Mouse (Mus musculus) adrenal gland, postnatal 10 days (tissue): ENCODE measurements around the gene Crb3. TPM values are rescaled to one million over a fixed set of nuclear protein-coding genes. Genes with fewer than 3 reads are reported as not detected.

ENCODE experiments used
- DNase-seq: peaks from one replicate; pipeline ENCODE4 v3.0.0; 2021; ENCODE audit warnings: mixed read lengths
- total RNA-seq, 2 experiments: library from RNA; stranded (reverse); gene quantifications; 2 replicates each; pipeline ENCODE4 v1.2.3; 2021

Crb3 gene
- total RNA-seq, 2 experiments from 2014 or later = 2.0 to 3.9 TPM

GRCm38 (mm10) chr17:57106035-57106368 is 47.1 kb downstream of the Crb3 start:
- DNase-seq = no peak

- DNase-seq = no peak
Measured at GRCm38 (mm10) chr17:57107064-57107463, 48.2 kb downstream of the Crb3 start.

GRCm38 (mm10) chr17:57108040-57108665 is 49.2 kb downstream of the Crb3 start:
- no peak for DNase-seq

DNA sequence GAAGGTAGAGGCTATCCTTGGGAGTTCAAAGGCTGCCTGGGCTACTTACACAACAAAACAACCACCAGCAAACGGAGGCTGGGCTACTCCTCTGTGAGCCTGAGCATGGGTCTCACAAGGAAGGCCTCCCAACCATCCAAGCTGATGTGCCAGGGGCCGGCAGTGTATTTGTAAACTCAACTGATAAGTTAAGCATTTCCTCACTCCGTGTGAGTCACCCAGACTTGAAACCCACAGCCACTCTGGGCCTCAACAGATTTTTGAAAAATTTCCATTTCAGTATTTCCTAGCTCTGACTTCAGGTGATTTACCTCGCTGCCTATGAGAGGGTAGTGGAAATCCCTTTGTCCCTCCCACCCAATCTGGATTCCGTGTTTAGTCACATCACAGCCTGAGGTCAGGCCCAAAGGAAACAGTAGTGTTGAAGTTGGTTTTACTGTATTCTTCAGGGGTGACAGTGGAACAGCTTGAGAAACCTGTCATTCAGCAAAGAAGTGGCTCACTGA is 49.8 kb downstream of the Crb3 start:
- DNase-seq = no peak

DNA sequence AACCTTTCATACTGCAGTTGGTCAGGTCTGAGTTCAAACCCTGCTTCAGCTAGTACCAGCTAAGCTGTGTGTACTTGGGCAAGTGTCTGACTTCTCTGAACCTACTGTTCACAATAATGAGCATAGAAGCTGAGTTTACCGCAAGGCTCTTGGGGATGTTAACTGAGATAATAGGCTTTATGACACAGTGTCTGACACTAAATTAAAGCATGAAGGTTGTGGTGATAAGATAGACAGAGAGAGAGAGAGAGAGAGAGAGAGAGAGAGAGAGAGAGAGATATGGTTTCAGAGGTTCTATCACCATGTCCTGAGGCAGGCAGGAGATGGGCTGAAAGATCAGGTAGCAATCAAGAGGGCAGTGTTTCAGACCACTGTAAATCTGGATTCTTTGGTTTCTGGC is 51.1 kb downstream of the Crb3 start:
- DNase-seq = no peak

GRCm38 (mm10) chr17:57112768-57113474 is 54.0 kb downstream of the Crb3 start:
- no peak for DNase-seq

Other genes starting within 250 kb of the Crb3 start
- 1 to 10 TPM; 5.5 to 5.7 TPM for gene Rfx2, start 228.1 kb upstream of the Crb3 start, total RNA-seq
- gene Acsbg2, start 184.7 kb upstream of the Crb3 start, total RNA-seq = under 1 TPM in 1 of 2 experiments, not detected in 1; 0.12 TPM
- 1 to 10 TPM; 1.2 to 2.6 TPM for gene 1700061G19Rik, start 183.6 kb upstream of the Crb3 start, total RNA-seq
- 10 to 100 TPM; 27.9 to 33.6 TPM for gene Mllt1, start 123.7 kb upstream of the Crb3 start, total RNA-seq
- gene Acer1, start 77.0 kb upstream of the Crb3 start, total RNA-seq = not detected
- gene Clpp, start 68.8 kb upstream of the Crb3 start, total RNA-seq = 10 to 100 TPM; 95.9 TPM
- gene Alkbh7, start 61.8 kb upstream of the Crb3 start, total RNA-seq = 10 to 100 TPM; 63.6 to 68.9 TPM
- gene Pspn, start 59.1 kb upstream of the Crb3 start, total RNA-seq = under 1 TPM; 0.87 to 0.97 TPM
- 10 to 100 TPM; 43.0 to 44.8 TPM for gene Gtf2f1, start 47.8 kb upstream of the Crb3 start, total RNA-seq
- under 1 TPM; 0.21 to 0.33 TPM for gene Gm17949, start 47.6 kb upstream of the Crb3 start, total RNA-seq
- 10 to 100 TPM; 90.4 to 99.1 TPM for gene Khsrp, start 27.6 kb upstream of the Crb3 start, total RNA-seq
- not detected for gene Slc25a41, start 17.5 kb upstream of the Crb3 start, total RNA-seq
- gene Slc25a23, start 758 bp downstream of the Crb3 start, total RNA-seq = 100 to 1,000 TPM; 119 to 122 TPM
- gene Dennd1c, start 19.4 kb downstream of the Crb3 start, total RNA-seq = 1 to 10 TPM; 3.4 TPM
- gene Tubb4a, start 28.7 kb downstream of the Crb3 start, total RNA-seq = 10 to 100 TPM; 10.9 to 20.6 TPM
- gene Tnfsf9, start 46.2 kb downstream of the Crb3 start, total RNA-seq = under 1 TPM; 0.30 to 0.48 TPM
- gene Cd70, start 90.7 kb downstream of the Crb3 start, total RNA-seq = not detected
- under 1 TPM; 0.30 to 0.33 TPM for gene Tnfsf14, start 135.1 kb downstream of the Crb3 start, total RNA-seq
- gene C3, start 169.0 kb downstream of the Crb3 start, total RNA-seq = 100 to 1,000 TPM; 426 to 804 TPM
- 10 to 100 TPM; 51.1 to 56.2 TPM for gene Gpr108, start 189.3 kb downstream of the Crb3 start, total RNA-seq
- gene Trip10, start 190.3 kb downstream of the Crb3 start, total RNA-seq = 10 to 100 TPM; 39.2 to 56.6 TPM
- gene Vav1, start 220.0 kb downstream of the Crb3 start, total RNA-seq = 1 to 10 TPM; 4.4 to 4.8 TPM